Mouse (Mus musculus) kidney, postnatal 0 days (tissue): Measurements from ENCODE around the gene Hoxa10. TPM values are rescaled to one million over a fixed set of nuclear protein-coding genes. Genes with fewer than 3 reads are reported as not detected.

Experiments used
- ATAC-seq: fragments of 200-750 bp; cut with Nextera tagmentation; replicated peaks from 2 replicates; pipeline ENCODE4 v1.8.0; 2017; ENCODE audit warnings: low read depth, moderate number of reproducible peaks, moderate TSS enrichment, moderate library complexity; ENCODE audit not compliant: low FRiP score
- DNase-seq: peaks from one replicate; pipeline ENCODE4 v3.0.0-alpha.2; 2016; ENCODE audit warnings: low spot score
- H3K27ac ChIP-seq: fragments of 300-500 bp; sonication (generic); 2 replicates; pipeline ENCODE4 v1.5.1; 2014; ENCODE audit warnings: mild to moderate bottlenecking
- H3K27me3 ChIP-seq: fragments of 300-500 bp; sonication (generic); 2 replicates; pipeline ENCODE4 v1.6.1; 2014; ENCODE audit warnings: low read length, mixed read lengths; ENCODE audit not compliant: insufficient read depth
- H3K36me3 ChIP-seq: fragments of 300-500 bp; sonication (generic); 2 replicates; pipeline ENCODE4 v1.6.1; 2014; ENCODE audit warnings: low read length, mixed read lengths; ENCODE audit not compliant: insufficient read depth
- H3K4me1 ChIP-seq: fragments of 300-500 bp; sonication (generic); replicated peaks from 2 replicates; pipeline ENCODE4 v1.6.1; 2014; ENCODE audit warnings: antibody characterized with exemption, low read length, mixed read lengths; ENCODE audit not compliant: insufficient read depth
- H3K4me2 ChIP-seq: fragments of 300-500 bp; sonication (generic); 2 replicates; pipeline ENCODE4 v1.6.1; 2014; ENCODE audit warnings: mild to moderate bottlenecking, low read length, moderate library complexity, mixed read lengths
- H3K4me3 ChIP-seq: fragments of 300-500 bp; sonication (generic); replicated peaks from 2 replicates; pipeline ENCODE4 v1.5.1; 2014; ENCODE audit warnings: low read depth, low read length
- H3K9ac ChIP-seq: fragments of 300-500 bp; sonication (generic); 2 replicates; pipeline ENCODE4 v1.6.1; 2014; ENCODE audit warnings: low read depth, low read length
- H3K9me3 ChIP-seq: fragments of 300-500 bp; sonication (generic); replicated peaks from 2 replicates; pipeline ENCODE4 v1.6.1; 2016; ENCODE audit warnings: low read length, inconsistent platforms, mixed read lengths
- CTCF ChIP-seq: IDR thresholded peaks from 2 replicates; pipeline ENCODE4 v1.5.1; 2016; ENCODE audit warnings: antibody characterized with exemption, low read depth, mild to moderate bottlenecking, moderate library complexity
- WGBS: fragments of 180-500 bp; shearing (Covaris S2); extraction: QIAGEN DNeasy Blood & Tissue Kit; methylation state at CpG from one replicate; pipeline ENCODE4 v1.1.7; 2014; 5-methylcytosine and 5-hydroxymethylcytosine counted together
- polyA plus RNA-seq: library from polyadenylated mRNA; unstranded; fragments of >200 nt; fragmentation: Nextera tagmentation; extraction: Ambion mirVana; gene quantifications from 2 replicates; pipeline ENCODE4 v1.2.1, GENCODE M21; 2015

The Hoxa10 gene
- polyA plus RNA-seq, 1 experiment from 2014 or later: 183 TPM

DNA sequence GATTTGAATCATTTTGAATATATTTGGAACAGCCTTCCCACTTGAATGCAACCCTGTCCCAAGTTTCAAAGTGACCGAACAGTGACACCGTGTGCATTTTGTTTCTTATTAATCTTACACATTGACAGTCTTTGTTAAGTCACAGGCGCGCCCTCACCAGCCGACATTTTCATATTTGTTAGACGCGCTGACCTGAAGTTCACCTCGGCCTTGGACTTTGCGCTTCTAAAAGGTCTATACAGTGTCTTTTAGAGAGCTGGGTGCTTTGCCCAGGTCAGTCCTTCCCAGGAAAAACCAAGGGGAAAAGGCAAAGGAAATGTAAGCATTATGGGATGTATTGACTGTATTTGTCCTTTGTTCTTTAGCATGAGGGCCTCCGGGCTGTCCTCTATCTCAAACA is 46.0 kb downstream of the Hoxa10 start:
- DNase-seq: no peak

GRCm38 (mm10) chr6:52191860-52192550 is 48.6 kb downstream of the Hoxa10 start:
- peak; percentile 79 for ATAC-seq
- WGBS: 1% methylated on average over 30 of the region's 55 CpGs
- Histone ChIP-seq H3K27ac (peak overlapping the region; percentile 77), H3K4me1 (peaks cover 56% of the 10 kb centered on the region), H3K27me3 (no peaks in the 10 kb centered on the region), H3K36me3 (0 out of 2 replicates have a peak, but pooled peaks cover 3% of the 10 kb centered on the region), H3K4me3 (peak overlapping the region; percentile 64), H3K4me2 (peak overlapping the region; percentile 100), H3K9me3 (no peaks in the 10 kb centered on the region), H3K9ac (peak overlapping the region; percentile 35)
- peak; percentile 93 for DNase-seq
- no peak for TF ChIP-seq CTCF

More for the DNA sequence above, 46.0 kb downstream of the Hoxa10 start:
- Histone ChIP-seq H3K4me1 (peaks cover 39% of the 10 kb centered on the region), H3K9me3 (no peaks in the 10 kb centered on the region), H3K9ac (no peak overlapping the region), H3K27ac (0 out of 2 replicates have a peak overlapping the region, but pooled peaks have one; percentile 15), H3K36me3 (0 out of 2 replicates have a peak, but pooled peaks cover 6% of the 10 kb centered on the region), H3K27me3 (no peaks in the 10 kb centered on the region), H3K4me2 (0 out of 2 replicates have a peak overlapping the region, but pooled peaks have one; percentile 21), H3K4me3 (no peak overlapping the region)
- ATAC-seq: no peak
- WGBS: 34% methylated on average over 10 of the region's 10 CpGs
- peak; percentile 24; the same call in 1 of the 2 replicates for TF ChIP-seq CTCF

GRCm38 (mm10) chr6:52190906-52191810 is 49.5 kb downstream of the Hoxa10 start, which contains the start of gene Hoxa4:
TSS of gene Hoxa4 (minus strand) at chr6:52191753.
- ATAC-seq (peak; percentile 41), DNase-seq (peak; percentile 91)
- Histone ChIP-seq H3K36me3 (0 out of 2 replicates have a peak, but pooled peaks cover 3% of the 10 kb centered on the region), H3K9ac (peak within 1 kb of the TSS; percentile 95), H3K9me3 (no peaks in the 10 kb centered on the region), H3K4me1 (peaks cover 54% of the 10 kb centered on the region), H3K4me3 (peak within 1 kb of the TSS; percentile 64), H3K27me3 (no peaks in the 10 kb centered on the region), H3K4me2 (peak within 1 kb of the TSS; percentile 100), H3K27ac (peak within 1 kb of the TSS; percentile 90)
- WGBS: 2% methylated on average over 89 of the region's 102 CpGs
- no peak for TF ChIP-seq CTCF

DNA sequence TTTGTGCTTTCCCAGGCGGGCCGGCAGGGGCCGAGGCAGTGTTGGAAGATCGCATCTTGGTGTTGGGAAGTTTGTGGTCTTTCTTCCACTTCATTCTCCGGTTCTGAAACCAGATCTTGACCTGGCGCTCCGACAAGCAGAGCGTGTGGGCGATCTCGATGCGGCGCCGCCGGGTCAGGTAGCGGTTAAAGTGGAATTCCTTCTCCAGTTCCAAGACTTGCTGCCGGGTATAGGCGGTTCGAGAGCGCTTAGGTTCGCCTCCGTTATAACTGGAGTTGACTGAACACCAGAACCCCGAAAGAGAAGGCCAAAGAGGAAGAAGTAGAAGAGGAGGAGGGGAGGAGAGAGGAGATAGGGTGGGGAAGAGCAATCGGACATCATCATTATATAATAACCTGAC is 50.2 kb downstream of the Hoxa10 start:
- ATAC-seq: no peak
- H3K36me3 ChIP-seq: 0 out of 2 replicates have a peak, but pooled peaks cover 3% of the 10 kb centered on the region
- peak overlapping the region; percentile 64 for H3K4me3 ChIP-seq
- no peaks in the 10 kb centered on the region for H3K27me3 ChIP-seq
- no peaks in the 10 kb centered on the region for H3K9me3 ChIP-seq
- no peak for TF ChIP-seq CTCF
- peak overlapping the region; percentile 90 for H3K27ac ChIP-seq
- WGBS: 8% methylated on average over 23 of the region's 23 CpGs
- no peak overlapping the region; the same call in 1 of the 2 replicates for H3K9ac ChIP-seq
- H3K4me1 ChIP-seq: peaks cover 61% of the 10 kb centered on the region
- peak; percentile 72 for DNase-seq
- peak overlapping the region; percentile 100 for H3K4me2 ChIP-seq

- H3K27ac ChIP-seq: peak overlapping the region; percentile 90; the same call in 1 of the 2 replicates
- H3K9me3 ChIP-seq: no peaks in the 10 kb centered on the region
- WGBS: 37% methylated on average over 8 of the region's 8 CpGs
- H3K9ac ChIP-seq: no peak overlapping the region
- H3K4me3 ChIP-seq: no peak overlapping the region
- 0 out of 2 replicates have a peak, but pooled peaks cover 3% of the 10 kb centered on the region for H3K36me3 ChIP-seq
- DNase-seq (no peak), ATAC-seq (no peak)
- no peaks in the 10 kb centered on the region for H3K27me3 ChIP-seq
- peaks cover 65% of the 10 kb centered on the region for H3K4me1 ChIP-seq
- H3K4me2 ChIP-seq: peak overlapping the region; percentile 100
- TF ChIP-seq CTCF: no peak
These were observed 50.7 kb downstream of the Hoxa10 start for GRCm38 (mm10) chr6:52189909-52190308.

DNA sequence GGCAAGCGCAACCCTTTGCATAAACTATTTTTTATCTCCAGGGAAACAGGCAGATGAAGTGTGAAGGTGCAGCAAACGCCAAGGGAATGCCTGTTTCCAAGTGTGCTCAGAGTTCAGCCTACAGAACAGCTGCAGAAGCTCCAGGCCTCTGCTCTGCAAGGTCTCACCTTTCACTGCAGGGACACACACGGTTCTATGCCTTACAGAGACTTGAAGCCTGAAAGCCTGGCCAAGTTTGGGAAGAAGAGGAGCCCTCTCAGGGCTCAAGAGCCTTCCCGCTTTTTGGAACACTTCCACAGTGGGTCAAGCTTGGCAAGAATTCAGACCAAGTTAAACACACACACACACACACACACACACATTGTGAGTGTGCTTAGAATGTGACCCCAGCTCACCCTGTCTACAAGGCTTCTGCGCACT is 51.5 kb downstream of the Hoxa10 start:
- H3K4me2 ChIP-seq: 0 out of 2 replicates have a peak overlapping the region, but pooled peaks have one; percentile 5
- no peak overlapping the region for H3K4me3 ChIP-seq
- H3K36me3 ChIP-seq: 0 out of 2 replicates have a peak, but pooled peaks cover 3% of the 10 kb centered on the region
- H3K9me3 ChIP-seq: no peaks in the 10 kb centered on the region
- DNase-seq (peak; percentile 71), ATAC-seq (no peak)
- H3K27me3 ChIP-seq: no peaks in the 10 kb centered on the region
- H3K9ac ChIP-seq: no peak overlapping the region
- H3K27ac ChIP-seq: peak overlapping the region; percentile 90; the same call in 1 of the 2 replicates
- peaks cover 65% of the 10 kb centered on the region for H3K4me1 ChIP-seq
- 28% methylated on average over 5 of the region's 5 CpGs for WGBS
- TF ChIP-seq CTCF: no peak
